Mouse (Mus musculus): Measurements from ENCODE around the gene Tcirg1. TPM values are rescaled to one million over a fixed set of nuclear protein-coding genes. Genes with fewer than 3 reads are reported as not detected.

Gene Tcirg1
- polyA plus RNA-seq, 1 experiment from 2014 or later = 410 TPM

GRCm38 (mm10) chr19:3864960-3865359 lies 42.0 kb downstream of the Tcirg1 start:
- Histone ChIP-seq H3K36me3 (ENCODE audit: inconsistent target) (peaks cover 7% of the 10 kb centered on the region; the same call in 1 of the 2 replicates), H3K79me2 (ENCODE audit: inconsistent target) (peaks cover 59% of the 10 kb centered on the region), H3K4me3 (ENCODE audit: inconsistent target) (no peak overlapping the region), H3K27ac (no peak overlapping the region)
- WGBS (ENCODE audit: missing documents) = 94% methylated on average over 2 of the region's 2 CpGs

DNA sequence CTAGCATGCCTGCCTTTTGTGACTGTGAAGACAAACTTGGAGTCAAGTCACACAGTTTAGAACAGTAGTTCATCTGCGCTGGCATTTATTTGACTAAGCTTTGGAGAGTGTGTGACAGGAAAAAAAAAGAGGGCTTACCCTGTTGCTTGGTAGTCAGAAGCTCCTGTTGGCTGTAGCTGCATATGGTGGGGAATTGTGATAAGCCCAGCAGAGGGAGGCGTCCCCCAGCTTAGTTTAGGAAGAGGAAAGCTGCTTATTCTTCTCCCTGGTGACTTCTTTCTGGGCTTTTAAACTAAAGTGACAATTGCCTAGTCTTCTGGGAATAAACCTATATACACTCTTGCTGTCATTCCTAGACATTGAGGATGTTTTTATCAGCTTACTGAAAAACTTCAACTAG lies 44.2 kb downstream of the Tcirg1 start:
- peaks cover 77% of the 10 kb centered on the region for H3K79me2 ChIP-seq (ENCODE audit: inconsistent target)
- H3K27ac ChIP-seq = no peak overlapping the region
- 96% methylated on average over 2 of the region's 2 CpGs for WGBS (ENCODE audit: missing documents)
- no peak overlapping the region for H3K4me3 ChIP-seq (ENCODE audit: inconsistent target)
- H3K36me3 ChIP-seq (ENCODE audit: inconsistent target) = peaks cover 7% of the 10 kb centered on the region; the same call in 1 of the 2 replicates

DNA sequence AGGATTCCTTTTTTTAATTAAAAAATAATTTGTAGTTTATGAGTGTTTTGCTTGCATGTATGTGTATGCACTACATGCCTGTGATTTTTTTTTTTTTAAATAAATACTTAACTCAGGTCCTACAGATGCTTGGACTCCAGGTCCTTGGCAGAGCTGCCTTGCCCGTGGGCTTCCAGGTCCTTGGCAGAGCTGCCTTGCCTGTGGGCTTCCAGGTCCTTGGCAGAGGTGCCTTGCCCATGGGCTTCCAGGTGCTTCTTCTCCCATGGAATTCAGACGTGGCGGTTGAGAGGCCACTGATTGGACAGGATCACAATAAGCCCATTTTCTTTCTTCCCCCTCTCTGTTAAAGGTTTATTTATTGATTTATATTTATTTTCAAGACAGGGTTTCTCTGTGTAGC lies 49.7 kb downstream of the Tcirg1 start:
- 100% methylated on average over 2 of the region's 3 CpGs for WGBS (ENCODE audit: missing documents)
- Histone ChIP-seq H3K36me3 (ENCODE audit: inconsistent target) (no peaks in the 10 kb centered on the region), H3K4me3 (ENCODE audit: inconsistent target) (no peak overlapping the region), H3K79me2 (ENCODE audit: inconsistent target) (peaks cover 94% of the 10 kb centered on the region), H3K27ac (no peak overlapping the region)

DNA sequence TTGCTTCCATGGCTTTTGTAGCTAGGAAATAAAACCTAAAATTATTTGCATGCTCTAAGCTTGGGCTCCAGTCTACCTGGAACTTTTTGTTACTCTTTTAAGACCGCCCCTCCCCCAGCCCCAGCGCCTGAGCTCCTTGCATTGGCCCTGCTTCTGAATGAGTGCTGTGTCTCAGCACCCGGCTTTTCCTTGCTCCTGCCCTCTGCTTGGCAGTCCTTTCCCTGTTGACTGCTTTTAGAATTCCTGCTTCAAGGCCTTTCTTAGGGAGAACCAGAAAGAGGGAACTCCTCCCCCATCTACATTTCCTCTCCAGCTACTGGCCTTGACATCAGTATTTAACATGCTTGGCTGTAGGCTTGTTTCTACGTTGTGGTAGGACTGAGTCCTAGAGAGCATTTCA lies 51.3 kb downstream of the Tcirg1 start:
- H3K79me2 ChIP-seq (ENCODE audit: inconsistent target) = peaks cover 78% of the 10 kb centered on the region
- H3K27ac ChIP-seq = no peak overlapping the region
- H3K4me3 ChIP-seq (ENCODE audit: inconsistent target) = no peak overlapping the region
- no peaks in the 10 kb centered on the region for H3K36me3 ChIP-seq (ENCODE audit: inconsistent target)
- WGBS (ENCODE audit: missing documents) = 54% methylated on average over 4 of the region's 4 CpGs

DNA sequence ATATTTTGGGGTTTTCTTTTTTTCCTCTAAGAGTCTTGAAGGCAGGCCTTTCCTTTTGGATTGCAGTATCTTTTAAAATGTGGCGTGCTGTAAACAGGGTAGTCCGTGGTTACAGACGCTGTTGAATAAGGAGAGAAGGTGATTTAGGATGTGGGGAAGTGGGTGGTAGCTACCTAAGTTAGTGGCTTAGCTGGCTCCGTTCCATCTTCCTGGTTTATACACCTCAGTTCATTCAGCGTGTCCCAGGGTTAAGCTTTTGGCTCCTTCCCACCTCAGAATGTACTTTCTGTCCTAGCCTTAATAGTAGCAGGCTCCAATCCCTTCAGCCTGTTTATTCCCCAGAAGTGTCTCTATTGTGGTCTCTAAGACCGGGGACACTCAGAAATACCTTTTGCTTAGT lies 51.8 kb downstream of the Tcirg1 start:
- Histone ChIP-seq H3K79me2 (ENCODE audit: inconsistent target) (peaks cover 72% of the 10 kb centered on the region), H3K36me3 (ENCODE audit: inconsistent target) (no peaks in the 10 kb centered on the region), H3K4me3 (ENCODE audit: inconsistent target) (no peak overlapping the region), H3K27ac (no peak overlapping the region)
- WGBS (ENCODE audit: missing documents) = 57% methylated on average over 6 of the region's 6 CpGs

DNA sequence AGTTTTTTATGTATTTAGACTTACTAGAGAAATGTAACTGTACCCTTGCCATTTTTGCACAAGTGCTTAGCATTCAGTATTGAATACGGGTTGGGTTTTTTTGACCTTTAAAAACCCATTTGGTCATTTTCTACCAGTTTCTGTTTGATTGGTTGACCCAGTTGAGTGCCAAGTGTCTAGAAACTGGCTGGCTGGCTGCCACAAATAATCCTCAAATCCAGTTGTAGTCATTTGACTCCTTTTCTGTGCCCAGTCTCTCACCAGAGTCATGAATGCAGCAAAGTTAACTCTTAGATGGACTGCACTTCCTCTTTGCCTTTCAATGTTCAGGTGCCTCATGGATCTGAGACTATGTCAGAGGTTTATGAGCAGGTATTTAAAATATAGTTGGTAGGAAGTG lies 53.0 kb downstream of the Tcirg1 start:
- Histone ChIP-seq H3K36me3 (ENCODE audit: inconsistent target) (no peaks in the 10 kb centered on the region), H3K27ac (no peak overlapping the region), H3K79me2 (ENCODE audit: inconsistent target) (peaks cover 60% of the 10 kb centered on the region), H3K4me3 (ENCODE audit: inconsistent target) (no peak overlapping the region)
- 89% methylated on average over 1 of the region's 1 CpGs for WGBS (ENCODE audit: missing documents)

GRCm38 (mm10) chr19:3853121-3853520 lies 53.8 kb downstream of the Tcirg1 start:
- Histone ChIP-seq H3K36me3 (ENCODE audit: inconsistent target) (no peaks in the 10 kb centered on the region), H3K4me3 (ENCODE audit: inconsistent target) (peak overlapping the region; percentile 45), H3K27ac (0 out of 2 replicates have a peak overlapping the region, but pooled peaks have one; percentile 4), H3K79me2 (ENCODE audit: inconsistent target) (peaks cover 53% of the 10 kb centered on the region)
- 93% methylated on average over 9 of the region's 10 CpGs for WGBS (ENCODE audit: missing documents)

- H3K27ac ChIP-seq = 0 out of 2 replicates have a peak overlapping the region, but pooled peaks have one; percentile 4
- WGBS (ENCODE audit: missing documents) = under 1% methylated on average over 68 of the region's 74 CpGs
- H3K4me3 ChIP-seq (ENCODE audit: inconsistent target) = peak overlapping the region; percentile 45
- peaks cover 43% of the 10 kb centered on the region for H3K79me2 ChIP-seq (ENCODE audit: inconsistent target)
- no peaks in the 10 kb centered on the region for H3K36me3 ChIP-seq (ENCODE audit: inconsistent target)
Observed at GRCm38 (mm10) chr19:3851979-3852681, 54.8 kb downstream of the Tcirg1 start.

GRCm38 (mm10) chr19:3851502-3851962 lies 55.4 kb downstream of the Tcirg1 start, which contains the start of gene Chka:
TSS of gene Chka (plus strand) at chr19:3851773.
- Histone ChIP-seq H3K4me3 (ENCODE audit: inconsistent target) (peak within 1 kb of the TSS; percentile 50), H3K79me2 (ENCODE audit: inconsistent target) (peaks cover 37% of the 10 kb centered on the region), H3K36me3 (ENCODE audit: inconsistent target) (no peaks in the 10 kb centered on the region), H3K27ac (peak within 1 kb of the TSS; percentile 63)
- under 1% methylated on average over 45 of the region's 54 CpGs for WGBS (ENCODE audit: missing documents)

DNA sequence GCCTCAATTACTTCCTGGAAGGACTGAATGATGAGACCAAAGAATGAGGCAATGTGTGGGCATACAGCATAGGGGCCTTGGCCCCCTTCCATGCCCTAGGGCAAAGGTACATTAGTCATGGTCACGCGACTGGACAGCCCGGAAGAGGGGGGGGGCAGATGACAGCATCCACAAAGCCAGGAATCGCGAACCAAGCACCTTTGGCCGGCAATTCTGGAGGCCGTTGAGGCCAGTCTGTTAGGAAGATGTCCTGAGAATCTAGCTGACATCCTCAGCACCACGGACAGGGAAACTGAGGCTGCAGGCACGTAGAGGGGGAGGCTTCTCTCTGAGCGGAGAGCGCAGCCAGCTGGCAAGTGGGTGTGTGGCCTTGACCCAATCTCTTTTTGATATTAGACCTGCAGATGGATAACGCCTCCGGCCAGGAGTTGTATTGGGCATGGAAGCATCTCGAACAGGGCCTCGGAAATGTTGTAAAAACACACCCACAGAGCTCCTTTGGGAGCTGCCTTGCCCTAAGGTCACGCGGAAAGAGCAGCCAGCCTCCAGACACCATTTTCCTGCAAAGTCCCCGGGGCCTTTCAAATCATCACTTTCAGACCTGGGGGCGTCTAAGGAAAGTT lies 56.0 kb downstream of the Tcirg1 start:
- peak overlapping the region; percentile 50 for H3K4me3 ChIP-seq (ENCODE audit: inconsistent target)
- peak overlapping the region; percentile 63 for H3K27ac ChIP-seq
- no peaks in the 10 kb centered on the region for H3K36me3 ChIP-seq (ENCODE audit: inconsistent target)
- WGBS (ENCODE audit: missing documents) = 12% methylated on average over 19 of the region's 19 CpGs
- peaks cover 31% of the 10 kb centered on the region for H3K79me2 ChIP-seq (ENCODE audit: inconsistent target)

DNA sequence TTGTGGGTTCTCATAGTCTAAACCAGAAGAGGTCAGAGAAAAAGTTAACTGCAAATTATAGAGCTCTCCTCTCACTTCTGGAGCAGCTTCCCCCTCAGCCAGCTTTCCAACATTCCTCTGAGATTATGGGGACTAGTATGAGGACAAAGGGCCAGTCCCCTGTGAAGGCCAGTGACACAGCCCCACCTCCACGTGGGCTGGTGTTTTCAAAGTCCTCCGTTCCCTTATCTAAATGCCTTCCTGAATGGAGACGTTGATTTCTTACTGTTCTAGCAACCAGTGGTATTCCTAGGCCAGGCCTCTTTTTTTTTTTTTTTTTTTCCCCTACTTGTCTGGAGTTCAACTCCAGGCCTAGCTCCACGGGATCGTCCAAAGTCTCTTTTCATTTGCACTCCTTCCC lies 56.9 kb downstream of the Tcirg1 start:
- Histone ChIP-seq H3K4me3 (ENCODE audit: inconsistent target) (no peak overlapping the region), H3K36me3 (ENCODE audit: inconsistent target) (no peaks in the 10 kb centered on the region), H3K27ac (no peak overlapping the region), H3K79me2 (ENCODE audit: inconsistent target) (peaks cover 22% of the 10 kb centered on the region)
- WGBS (ENCODE audit: missing documents) = 95% methylated on average over 5 of the region's 5 CpGs

DNA sequence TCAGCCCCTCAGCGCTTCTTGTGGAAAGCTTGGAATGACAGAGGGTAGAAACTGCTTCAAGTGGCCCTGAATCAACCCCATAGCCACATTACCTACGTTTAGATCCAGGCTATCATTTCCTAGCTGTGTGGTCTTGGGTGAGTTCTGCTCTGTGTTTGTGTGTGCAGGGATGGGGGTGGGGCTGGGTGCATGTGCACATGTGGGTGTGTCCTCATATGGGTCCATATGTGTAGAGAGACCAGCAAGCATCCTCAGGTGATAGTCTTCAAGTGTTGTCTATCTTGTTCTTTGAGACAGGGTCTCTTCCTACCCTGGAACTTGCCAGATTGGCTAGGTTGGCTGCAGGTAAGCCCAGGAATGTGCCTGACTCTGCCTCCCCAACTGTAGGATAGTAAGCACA lies 57.7 kb downstream of the Tcirg1 start:
- H3K4me3 ChIP-seq (ENCODE audit: inconsistent target) = no peak overlapping the region
- H3K27ac ChIP-seq = no peak overlapping the region
- H3K79me2 ChIP-seq (ENCODE audit: inconsistent target) = peaks cover 14% of the 10 kb centered on the region
- no peaks in the 10 kb centered on the region for H3K36me3 ChIP-seq (ENCODE audit: inconsistent target)
- 90% methylated on average over 2 of the region's 2 CpGs for WGBS (ENCODE audit: missing documents)

DNA sequence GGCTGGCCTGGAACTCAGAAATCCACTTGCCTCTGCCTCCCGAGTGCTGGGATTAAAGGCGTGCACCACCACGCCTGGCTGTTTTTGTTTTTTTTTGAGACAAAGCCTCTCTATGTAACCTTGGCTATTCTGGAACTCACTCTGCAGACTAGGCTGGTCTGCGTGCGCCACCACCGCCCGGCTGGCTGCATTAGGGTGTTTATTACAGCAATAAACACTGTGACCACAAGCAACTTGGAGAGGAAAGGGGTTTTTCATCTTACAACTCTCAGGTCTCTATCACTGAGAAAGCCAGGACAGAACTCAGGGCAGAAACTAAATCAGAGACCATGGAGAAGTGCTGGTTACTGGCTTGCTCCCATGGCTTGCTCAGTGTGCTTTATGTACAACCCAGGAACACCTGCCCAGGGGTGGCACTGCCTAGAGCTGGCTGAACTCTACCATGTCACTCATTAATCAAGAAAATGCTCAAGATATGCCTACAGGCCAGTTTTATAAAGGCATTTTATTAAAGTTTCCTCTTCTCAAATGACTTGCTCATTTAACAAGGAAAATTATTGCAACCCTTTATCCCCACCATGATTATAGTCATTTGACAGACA lies 58.6 kb downstream of the Tcirg1 start:
- Histone ChIP-seq H3K36me3 (ENCODE audit: inconsistent target) (no peaks in the 10 kb centered on the region), H3K4me3 (ENCODE audit: inconsistent target) (no peak overlapping the region), H3K79me2 (ENCODE audit: inconsistent target) (peaks cover 5% of the 10 kb centered on the region), H3K27ac (no peak overlapping the region)
- 83% methylated on average over 7 of the region's 7 CpGs for WGBS (ENCODE audit: missing documents)

DNA sequence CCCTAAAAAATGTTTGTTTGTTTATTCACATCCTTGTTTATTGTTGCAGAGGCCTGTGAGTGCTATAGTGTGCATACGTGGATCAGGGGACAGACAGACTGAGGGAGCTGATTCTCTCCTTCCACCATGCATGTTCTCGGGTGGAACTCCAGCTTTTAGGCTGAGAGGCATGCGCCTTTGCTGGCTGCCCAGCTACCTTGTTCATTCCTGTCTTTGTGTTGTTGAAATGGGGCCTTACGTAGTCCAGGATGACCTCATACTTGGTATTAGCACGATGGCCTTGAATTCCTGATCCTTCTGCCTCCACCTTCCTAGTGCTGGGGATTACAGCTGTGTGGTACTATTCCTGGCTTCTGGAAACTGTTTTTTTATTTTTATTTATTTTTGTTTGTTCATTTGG lies 59.2 kb downstream of the Tcirg1 start:
- no peaks in the 10 kb centered on the region for H3K36me3 ChIP-seq (ENCODE audit: inconsistent target)
- WGBS (ENCODE audit: missing documents) = 89% methylated on average over 5 of the region's 5 CpGs
- H3K79me2 ChIP-seq (ENCODE audit: inconsistent target) = no peaks in the 10 kb centered on the region
- H3K4me3 ChIP-seq (ENCODE audit: inconsistent target) = no peak overlapping the region
- H3K27ac ChIP-seq = no peak overlapping the region

Measured in macrophage (primary cell).